Mouse (Mus musculus) right cerebral cortex, adult 18-20 months (tissue): Measurements from ENCODE around the gene Zbtb8a.
"Not testable (repeated sequence)": the region's sequence is repeated elsewhere in the genome, so short reads cannot be mapped to it uniquely, and the experiment has no call there.

Source experiments
- DNase-seq: peaks from one replicate; pipeline ENCODE4 v3.0.0; 2022; ENCODE audit warnings: mixed read lengths

Gene Zbtb8a

DNA sequence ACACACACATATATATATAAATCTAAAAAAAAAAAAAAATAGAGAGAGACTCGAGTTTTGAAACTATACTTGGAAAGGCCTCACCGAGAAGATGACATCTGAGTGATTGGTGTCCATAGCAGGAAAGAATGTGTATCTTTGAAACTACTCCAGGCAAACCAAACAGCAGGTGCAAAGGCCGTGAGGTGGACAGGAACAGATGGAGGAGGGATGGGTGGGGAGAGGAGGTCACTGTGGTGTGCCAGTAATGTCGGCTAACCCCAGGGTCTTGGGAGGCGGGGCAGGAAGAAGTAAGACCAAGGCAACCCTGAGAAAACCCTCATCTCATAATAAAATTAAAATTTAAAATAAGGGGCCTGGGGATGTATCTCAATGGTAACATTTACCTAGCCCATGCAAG is 2.1 kb downstream of the Zbtb8a start:
- DNase-seq: no peak

DNA sequence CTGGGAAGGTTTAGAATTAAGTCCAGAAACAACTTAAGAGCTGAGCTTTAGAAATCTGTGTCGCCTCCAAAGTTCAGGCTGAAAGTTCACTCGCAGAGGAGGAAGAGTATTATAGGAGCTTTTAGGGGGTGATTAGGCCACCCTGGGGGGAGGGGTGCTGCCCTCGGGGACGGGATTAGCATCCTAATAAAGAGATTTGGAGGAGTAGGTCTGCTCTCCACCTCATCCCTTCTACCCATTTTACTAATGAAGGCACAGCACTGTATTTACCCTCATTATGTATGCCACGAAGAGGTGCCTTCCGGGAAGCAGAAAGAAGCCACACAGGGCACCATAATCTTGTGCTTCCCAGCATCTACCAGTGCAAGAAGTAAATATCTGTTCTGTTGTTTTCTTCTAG is 2.9 kb downstream of the Zbtb8a start:
- no peak for DNase-seq

DNA sequence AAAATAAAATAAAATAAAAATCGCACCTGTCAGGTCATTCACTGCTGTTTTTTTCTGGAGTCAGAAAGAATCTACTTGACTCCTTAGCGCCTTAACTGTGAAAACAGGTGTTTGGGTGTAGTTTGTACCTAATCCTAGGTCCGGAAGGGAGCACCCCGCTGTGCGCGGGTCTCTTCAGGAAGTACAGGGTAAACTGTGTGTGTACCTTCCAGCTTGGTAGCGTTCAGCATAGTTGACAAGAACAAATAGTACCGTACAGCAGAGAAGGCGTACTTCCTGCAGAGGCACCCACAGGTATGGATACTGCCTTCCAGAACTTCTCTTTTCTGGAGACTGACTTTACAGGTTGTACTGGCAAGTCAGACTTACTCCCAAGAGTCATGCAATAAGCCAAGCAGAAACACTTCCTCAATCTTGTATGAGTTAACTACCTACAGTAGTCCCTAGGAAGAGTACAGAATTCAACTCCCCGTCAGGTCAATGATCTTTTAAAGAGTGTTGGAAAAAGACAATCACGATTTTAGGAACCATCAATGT is 3.6 kb downstream of the Zbtb8a start:
- no peak for DNase-seq

DNA sequence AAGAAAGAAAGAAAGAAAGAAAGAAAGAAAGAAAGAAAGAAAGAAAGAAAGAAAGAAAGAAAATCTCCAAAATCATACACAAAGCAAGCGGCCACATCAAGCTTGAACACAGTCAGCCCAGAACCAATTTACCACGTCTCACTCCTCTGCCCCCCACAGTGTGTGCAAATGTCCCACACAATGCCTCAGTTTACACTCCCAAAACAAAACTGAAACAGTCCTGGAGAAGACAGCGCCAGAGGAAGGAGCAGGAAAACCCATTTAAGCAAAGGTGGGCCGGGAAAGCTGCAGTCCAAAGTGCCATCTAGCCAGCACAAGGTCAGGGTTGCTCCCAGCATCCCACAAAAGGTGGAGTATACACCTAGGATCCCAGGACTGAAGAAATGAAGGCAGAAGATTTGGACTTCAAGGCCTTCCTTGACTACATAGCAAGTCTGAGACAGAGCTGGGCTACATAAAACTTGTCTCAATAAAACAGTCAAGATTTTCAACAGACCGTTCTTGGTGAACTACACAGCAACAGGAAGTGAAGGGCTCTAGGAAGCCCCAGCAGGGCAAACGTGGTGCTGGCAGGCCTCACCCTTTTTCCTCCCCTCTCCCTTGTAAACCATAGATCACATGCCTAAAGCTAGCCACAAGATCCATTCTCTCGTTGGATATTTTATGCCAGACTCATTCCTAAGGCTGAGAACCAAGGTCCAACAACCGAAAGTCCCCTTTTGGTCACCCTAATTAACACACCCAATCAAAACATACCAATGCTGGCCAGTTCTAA is 4.5 kb downstream of the Zbtb8a start:
- DNase-seq: no peak

DNA sequence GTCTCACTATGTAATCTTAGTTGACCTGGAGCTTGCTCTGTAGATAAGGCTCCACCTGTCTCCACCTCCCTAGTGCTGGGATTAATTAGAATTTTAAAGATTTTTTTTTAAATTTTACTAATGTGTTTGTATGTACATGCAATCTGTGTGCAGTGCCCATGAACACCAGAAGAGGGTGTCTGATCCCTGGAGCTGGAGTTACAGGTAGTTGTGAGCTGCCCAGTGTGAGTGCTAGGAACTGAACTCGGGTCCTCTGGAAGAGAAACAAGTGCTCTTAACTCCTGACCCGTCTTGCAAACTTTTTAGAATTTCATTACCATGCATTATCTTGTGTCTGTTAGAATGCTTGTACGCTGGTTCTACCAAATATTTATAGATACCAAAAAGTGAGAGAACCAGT is 6.5 kb downstream of the Zbtb8a start:
- DNase-seq: no peak

DNA sequence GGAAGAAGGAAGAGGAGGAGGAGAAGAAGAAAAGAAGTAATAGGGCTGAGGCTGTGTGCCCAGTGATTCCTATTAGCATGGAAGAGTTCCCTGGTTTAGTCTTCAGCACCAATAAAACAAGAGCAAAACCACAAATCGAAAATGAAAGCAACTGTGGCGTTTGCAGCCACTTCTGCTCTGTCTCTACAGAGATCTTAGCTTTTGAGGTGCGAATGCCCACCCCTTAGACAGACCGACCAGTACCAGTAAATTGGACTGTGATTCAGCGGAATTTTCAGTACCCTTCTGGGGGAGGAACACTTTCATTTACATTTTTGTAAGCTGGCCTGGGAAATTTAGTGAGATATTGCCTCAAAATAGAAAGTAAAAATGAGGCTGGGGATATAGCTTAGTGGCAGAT is 12.7 kb downstream of the Zbtb8a start:
- no peak for DNase-seq

DNA sequence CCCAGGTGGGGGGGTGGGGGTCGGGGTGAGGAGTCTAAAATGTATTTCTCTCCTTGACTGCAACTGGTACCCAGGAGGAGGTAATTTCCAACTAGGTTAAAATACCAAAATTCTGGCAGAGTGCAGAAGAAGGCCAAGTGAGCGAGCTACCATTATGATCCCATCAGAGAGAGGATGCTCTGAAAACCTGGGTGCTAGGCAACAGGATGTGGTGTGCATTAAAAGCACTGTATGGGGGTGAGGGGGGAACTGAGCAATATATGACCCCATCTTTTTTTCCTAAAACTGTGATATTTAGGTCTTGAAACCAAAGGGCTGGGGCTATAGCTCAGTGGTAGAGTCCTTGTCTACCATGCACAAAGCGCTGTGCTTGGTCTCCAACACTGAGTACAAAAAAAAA is 13.5 kb downstream of the Zbtb8a start:
- no peak for DNase-seq

DNA sequence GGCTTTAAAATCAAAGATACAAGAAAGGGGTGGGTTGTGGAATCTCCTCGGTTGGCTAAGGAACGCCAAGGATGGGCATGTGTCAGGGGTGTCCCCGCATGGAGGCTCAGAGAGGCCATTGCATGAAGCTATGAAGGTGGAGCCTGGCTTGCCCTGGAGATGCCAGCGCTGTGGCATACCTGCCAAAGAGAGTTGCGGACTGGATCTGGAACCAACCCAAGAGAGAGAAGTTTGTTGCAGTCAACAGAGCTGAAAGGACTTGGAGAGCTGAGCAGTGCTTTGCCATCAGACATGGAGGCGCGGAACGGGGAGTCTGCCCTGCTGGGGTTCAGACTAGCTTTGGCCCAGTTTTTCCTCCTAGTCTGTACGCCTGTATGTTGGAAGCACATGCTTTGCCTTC is 14.5 kb downstream of the Zbtb8a start:
- DNase-seq: no peak

DNA sequence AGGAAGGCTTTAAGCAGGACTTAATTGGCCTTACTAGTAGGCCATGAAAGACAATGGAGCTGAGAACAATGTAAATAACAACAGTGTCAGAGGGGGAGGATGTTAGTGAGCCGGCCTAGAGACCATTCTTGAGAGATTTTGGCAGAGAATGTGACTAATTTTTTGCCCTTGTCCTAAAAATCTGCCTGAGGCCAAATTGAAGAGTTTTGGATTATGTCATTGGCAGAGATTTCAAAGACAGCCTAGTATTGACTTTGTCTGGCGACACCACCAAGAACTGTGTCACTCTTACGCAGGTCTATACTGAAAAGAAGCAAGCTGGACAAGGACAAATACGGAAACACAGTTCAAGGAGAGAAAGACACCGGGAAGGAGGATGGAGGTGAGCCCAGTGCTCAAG is 15.1 kb downstream of the Zbtb8a start:
- DNase-seq: no peak

DNA sequence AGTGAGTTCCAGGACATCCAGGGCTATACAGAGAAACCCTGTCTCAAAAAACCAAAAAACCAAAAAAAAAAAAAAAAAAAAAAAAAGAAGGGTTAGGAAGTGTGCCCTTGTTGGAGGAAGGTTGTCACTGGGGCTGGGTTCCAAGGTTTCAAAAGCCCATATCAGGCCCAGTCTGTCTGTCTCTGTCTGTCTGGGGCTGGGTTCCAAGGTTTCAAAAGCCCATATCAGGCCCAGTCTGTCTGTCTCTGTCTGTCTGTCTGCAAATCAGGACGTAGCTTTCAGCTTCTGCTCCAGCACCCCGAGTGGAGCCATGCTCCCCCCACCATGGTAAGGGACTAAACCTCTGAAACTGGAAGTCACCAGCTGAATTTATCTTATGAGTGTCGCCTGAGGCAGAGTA is 15.7 kb downstream of the Zbtb8a start:
- DNase-seq: not testable (repeated sequence)

DNA sequence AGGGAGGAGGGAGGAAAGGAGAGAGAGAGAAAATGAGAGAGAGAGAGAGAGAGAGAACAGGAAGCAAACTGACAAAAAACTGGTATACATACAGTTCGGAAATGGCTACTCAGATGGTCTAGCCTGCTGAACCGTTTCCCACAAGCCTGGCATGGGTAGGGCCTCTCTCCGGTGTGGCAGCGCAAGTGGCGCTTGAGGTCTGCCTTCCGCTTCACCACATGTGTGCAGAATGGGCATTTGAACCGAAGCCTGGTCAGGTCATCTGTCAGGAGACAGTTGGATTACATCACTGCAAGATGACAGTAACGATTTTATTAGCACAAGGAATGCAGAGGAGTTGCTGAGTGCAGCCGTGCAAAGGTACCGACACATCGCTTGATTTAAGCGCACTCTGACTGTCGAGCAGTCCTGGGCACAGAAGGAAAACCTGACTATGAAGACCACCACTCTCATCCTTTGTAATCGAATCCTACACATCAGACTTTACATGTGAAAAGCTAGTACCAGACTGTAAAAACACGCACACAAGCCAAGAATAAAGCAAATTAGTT is 20.2 kb downstream of the Zbtb8a start:
- no peak for DNase-seq

DNA sequence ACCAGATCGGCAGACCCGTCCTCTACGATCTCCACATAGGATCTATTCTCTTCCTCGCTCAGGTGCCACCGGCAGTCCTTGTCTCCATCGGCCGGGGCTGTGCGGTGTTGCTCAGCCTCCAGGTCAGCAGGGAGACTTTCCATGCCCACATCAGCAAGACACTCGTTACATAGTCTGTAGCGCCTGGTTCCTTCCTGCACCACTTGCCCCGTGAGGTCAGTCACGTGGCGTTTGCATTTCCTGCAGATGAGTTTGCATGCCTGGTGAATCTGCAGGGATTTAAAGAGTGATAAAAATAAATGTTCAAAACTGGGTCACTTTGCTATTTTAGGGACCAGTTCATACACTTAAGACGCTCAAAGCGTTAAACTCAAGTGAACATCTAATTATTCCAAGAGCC is 23.7 kb downstream of the Zbtb8a start:
- DNase-seq: peak; percentile 20

DNA sequence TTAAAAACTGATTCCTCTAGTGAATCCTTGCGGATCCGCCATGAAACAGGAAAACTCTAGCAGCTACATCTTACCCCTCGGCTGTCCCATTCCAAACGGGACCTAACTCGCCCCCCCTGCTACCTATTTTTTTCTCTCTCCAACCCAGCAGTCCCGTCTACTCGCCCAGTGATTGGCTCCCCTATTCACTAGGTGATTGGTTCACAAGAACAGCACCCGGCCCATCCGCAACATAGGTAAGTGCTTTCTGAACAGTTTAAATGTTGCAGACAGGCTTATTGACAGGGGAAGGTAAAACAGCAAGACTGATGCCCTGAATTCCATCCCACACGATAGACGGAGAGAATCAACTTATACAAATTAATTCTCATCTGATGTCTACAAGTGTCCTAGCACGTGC is 24.7 kb downstream of the Zbtb8a start:
- no peak for DNase-seq

DNA sequence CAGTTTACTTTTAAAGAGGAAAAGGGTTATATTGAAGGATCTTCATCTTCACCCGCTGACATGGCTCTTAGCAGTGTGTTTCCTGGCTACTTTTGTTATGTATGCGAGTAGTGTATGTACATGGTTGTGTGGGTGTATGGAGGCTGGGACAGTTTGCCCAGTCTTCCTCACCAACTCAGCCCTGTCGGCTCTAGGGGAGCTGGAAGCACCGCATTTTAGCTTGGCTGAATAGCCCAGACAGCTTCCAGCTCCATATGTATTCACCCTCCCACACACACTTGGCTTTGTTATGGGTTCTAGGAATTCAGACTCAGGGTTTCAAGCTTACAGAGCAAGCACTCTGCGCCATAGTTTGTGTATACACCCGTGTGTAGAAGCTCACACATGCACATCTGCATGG is 26.8 kb downstream of the Zbtb8a start:
- DNase-seq: peak; percentile 80

DNA sequence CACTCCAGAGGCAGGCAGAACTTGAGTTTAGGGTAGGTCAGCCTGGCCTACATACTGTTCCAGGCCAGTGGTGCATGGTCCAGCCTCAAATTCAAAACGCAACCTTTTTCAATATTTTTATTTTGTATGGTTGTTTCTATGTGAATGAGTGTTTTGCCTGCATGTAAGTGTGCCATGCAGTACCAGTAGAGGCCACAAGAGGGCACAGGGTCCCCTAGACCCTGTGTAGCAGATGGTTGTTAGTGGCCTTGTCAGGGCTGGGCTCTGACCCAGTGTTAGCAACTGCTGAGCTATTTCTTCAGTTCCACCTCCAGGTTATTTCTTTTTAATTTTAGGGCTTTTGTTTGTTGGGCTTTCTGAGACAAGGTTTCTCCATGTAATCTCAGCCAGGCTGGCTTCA is 27.3 kb downstream of the Zbtb8a start:
- peak; percentile 51 for DNase-seq

DNA sequence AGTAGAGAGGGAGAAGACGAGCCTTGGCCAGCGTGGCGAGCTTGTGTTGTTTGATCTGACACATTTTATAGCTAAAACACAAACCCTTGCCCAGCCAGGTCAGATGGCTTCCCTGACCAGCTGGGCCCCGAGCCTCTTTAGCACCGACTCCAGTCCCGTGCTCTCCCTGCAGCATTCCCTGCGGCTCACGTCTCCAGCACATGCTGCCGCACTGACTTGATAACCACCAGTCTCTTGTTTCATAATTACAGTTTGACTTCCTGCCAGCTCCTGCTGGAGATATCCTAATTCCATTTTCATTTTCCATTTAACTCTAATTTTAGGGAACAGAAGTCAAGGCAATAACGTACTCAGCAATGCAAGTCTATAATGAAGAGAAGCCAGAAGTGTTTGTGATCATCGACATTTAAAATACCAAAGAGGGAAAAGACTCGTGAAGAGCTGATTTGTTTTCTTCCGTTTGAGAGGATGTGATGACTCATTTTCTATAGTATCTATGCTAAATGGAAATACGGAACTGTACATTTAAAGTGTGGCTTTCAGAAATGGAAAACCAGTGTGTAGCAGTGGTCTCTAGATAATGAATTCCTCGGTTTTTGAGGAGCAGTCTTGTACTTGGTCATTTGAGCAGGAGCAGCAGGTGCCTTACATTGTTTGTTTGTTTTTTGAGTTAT is 31.3 kb downstream of the Zbtb8a start:
- DNase-seq: peak; percentile 61

DNA sequence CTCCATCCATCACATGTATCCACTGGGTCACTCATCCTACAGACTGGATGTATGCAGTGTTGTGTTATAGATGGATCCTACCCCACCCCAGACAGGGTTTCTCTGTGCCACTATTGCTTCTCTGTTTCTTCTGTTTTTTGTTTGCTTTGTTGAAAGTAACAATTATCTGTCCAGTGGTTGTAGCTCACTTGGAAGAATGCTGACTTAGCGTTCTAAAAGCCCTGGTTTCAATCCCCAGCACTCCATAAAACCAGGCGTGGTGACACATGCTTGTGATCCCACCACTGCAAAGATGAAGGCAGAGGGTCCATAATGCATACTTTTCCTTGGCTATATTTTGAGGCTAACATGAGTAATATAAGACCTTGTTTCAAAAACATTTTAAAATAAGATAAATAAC is 35.2 kb downstream of the Zbtb8a start:
- no peak for DNase-seq

DNA sequence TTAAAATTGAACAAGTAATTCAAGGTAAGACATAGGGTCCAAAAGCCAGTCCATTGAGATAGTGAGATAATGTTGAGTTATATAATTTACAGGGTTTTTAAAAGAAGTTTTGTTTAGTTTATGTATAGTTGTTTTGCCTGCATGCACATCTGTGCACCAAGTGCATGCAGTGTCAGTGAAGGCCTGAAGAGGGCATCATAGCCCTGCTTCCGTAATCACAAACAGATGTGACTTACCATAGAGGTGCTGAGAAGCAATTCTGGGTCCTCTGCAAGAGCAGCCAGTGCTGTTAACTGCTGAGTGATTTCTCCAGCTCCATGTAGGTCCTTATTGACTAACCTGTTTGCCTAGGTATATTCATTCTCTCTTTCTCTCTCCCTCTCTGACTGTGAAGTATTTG is 36.0 kb downstream of the Zbtb8a start:
- no peak for DNase-seq

DNA sequence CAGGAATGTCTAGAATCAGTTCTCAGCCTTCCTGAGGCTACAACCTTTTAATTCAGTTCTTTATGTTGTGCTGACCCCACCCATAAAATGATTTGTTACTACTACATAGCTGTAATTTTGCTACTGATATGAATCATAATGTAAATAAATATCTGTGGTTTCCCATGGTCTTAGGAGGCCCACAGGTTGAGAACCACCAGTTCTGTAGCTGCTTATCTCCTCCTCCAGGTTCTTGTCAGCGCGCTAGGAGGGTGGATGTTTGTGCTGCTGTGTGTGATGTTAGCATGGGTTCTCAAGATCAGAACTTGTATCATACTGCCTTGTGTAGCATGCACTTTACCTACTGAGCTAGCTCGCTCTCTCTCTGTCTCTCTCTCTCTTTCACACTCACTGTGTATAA is 38.2 kb downstream of the Zbtb8a start:
- no peak for DNase-seq

DNA sequence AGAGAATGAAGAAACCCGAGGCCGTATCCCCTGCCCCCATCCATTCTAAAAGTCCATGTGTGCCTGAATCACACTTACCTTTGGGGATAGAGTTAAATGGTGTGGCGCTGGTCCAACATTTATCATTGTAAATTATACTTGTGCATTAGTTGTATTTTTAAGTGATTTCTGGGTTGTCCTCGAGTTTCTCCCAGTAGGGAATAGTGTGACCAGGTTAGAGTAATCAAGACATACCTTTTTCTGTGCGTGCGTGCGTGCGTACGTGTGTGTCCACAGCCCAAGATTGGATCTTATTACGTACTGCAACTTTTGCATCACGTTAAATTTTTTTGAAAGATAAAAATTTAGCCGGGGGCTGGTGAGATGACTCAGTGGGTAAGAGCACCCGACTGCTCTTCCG is 41.6 kb downstream of the Zbtb8a start:
- DNase-seq: no peak

DNA sequence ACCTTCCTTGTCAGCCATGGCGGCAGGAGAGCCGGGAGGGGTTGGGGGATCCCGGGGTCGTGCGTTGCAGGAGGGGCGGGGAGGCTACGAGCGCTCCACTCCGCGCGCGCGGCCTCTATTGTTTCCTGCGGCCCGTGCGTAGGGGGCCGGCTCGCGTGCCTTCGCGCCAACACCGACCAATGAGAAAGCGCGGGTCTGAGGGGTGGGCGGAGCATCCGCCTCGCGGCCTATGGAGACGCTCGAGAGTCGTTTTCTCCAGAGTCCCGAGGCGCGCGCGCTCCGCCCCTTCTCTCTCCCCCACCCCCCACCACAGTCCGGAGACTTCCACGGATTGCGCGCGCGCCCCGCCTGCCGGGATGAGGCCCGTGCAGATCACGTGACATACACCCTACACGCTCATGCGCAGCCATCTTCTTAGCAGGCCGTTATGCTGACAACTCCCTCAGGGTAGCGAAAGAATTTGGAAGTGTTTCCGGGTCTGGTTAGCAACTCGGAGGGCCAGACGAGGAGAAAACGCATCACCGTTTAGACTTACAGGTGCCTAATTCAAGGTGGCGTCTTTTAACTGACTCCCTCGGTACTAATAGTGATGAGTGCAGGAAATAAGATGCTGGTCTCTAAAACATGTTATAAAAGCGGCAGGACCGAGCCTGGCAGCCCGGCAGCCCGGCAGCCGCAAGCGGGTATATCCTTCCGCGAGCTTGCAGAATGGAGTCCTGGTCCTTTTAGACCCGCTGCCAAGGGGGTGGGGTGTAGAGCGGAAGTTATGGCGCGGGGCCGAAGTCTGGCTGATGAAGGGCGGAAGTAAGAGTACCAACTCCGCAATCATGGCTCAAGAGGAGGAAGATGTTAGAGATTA is 42.5 kb downstream of the Zbtb8a start, which contains the start of the genes Rbbp4 and Zbtb8os:
Gene Rbbp4 (minus strand): TSS at position 155 of the 859 bp plus-strand sequence.
Gene Zbtb8os (plus strand): TSS at position 480 of the 859 bp plus-strand sequence.
- peak; percentile 96 for DNase-seq

DNA sequence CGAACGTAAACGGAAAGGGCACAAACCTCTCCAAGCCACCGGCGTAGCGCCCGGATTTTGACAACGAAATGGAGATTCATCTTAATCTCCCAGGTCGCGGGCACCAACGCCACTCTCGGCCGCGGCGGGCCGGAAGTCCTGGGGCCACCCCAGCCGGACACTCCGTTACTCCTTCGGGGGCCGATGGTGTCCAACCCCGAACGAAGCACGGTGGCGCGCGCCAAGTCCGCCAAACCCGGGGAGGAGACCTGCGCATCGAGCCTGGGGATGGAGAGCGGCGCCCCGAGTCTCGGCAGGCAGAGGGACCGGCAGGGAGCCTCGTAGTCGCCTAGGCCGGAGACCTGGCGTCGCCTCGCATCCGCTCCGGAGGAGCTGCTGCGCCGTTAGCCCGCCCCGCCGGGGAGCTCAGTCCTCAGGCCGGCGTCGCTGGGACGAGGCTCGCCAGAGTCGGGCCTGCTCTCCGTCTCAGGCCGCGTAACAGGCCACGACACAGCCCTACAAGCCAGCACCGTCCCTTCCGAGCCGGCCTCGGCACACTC is 43.2 kb downstream of the Zbtb8a start:
- DNase-seq: no peak

DNA sequence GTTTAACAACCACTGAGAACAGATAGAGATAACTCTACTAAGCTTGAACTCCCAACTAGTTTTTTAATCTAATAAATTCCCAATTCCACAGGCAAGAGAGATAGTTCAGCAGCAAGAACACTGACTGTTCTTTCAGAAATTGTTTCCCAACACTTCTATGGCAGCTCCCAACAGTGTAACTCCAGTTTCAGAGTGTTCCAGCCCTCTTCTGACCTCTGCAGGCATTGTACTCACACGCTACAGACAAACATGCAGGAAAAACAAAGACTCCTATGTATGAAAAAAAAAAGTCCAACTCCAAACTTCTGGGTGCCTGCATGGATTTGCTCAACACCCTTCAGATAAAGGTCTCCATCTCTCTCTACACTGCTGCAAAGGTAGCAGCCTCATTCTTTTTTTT is 45.1 kb downstream of the Zbtb8a start:
- DNase-seq: no peak
